Mouse (Mus musculus) intestine, postnatal 0 days (tissue): ENCODE measurements at regions not wholly inside any gene's neighbourhood (a gene's known extent, or its start where the extent isn't known, plus 50 kb on each side); places are given as distances from the start of the nearest gene placed in this dataset.

Experiments
- ATAC-seq: fragments of 200-750 bp; cut with Nextera tagmentation; 2 replicates; pipeline ENCODE4 v1.8.0; 2017; ENCODE audit warnings: mild to moderate bottlenecking, moderate TSS enrichment, moderate library complexity
- H3K27ac ChIP-seq: fragments of 300-500 bp; sonication (generic); 2 replicates; pipeline ENCODE4 v1.5.1; 2014; ENCODE audit warnings: mild to moderate bottlenecking, low read depth, low read length, moderate library complexity
- H3K27me3 ChIP-seq: fragments of 300-500 bp; sonication (generic); replicated peaks from 2 replicates; pipeline ENCODE4 v1.6.1; 2014; ENCODE audit warnings: low read length, mixed read lengths; ENCODE audit not compliant: control insufficient read depth, insufficient read depth
- H3K36me3 ChIP-seq: fragments of 300-500 bp; sonication (generic); 2 replicates; pipeline ENCODE4 v1.6.1; 2014; ENCODE audit warnings: mild to moderate bottlenecking, moderate library complexity; ENCODE audit not compliant: control insufficient read depth, insufficient read depth
- H3K4me1 ChIP-seq: fragments of 300-500 bp; sonication (generic); replicated peaks from 2 replicates; pipeline ENCODE4 v1.6.1; 2014; ENCODE audit warnings: antibody characterized with exemption, low read length, mixed read lengths; ENCODE audit not compliant: control insufficient read depth, insufficient read depth
- H3K4me2 ChIP-seq: fragments of 300-500 bp; sonication (generic); replicated peaks from 2 replicates; pipeline ENCODE4 v1.6.1; 2014; ENCODE audit warnings: low read depth, mild to moderate bottlenecking, moderate library complexity
- H3K4me3 ChIP-seq: fragments of 300-500 bp; sonication (generic); 2 replicates; pipeline ENCODE4 v1.5.1; 2014; ENCODE audit warnings: low read depth, low read length
- H3K9ac ChIP-seq: fragments of 300-500 bp; sonication (generic); 2 replicates; pipeline ENCODE4 v1.6.1; 2014; ENCODE audit warnings: mild to moderate bottlenecking, low read depth, low read length
- H3K9me3 ChIP-seq: fragments of 300-500 bp; sonication (generic); 2 replicates; pipeline ENCODE4 v1.6.1; 2016; ENCODE audit warnings: mixed run types; ENCODE audit not compliant: control insufficient read depth
- CTCF ChIP-seq: sonication (generic); IDR thresholded peaks from 2 replicates; pipeline ENCODE4 v1.5.1; 2016; ENCODE audit warnings: low read depth, mild to moderate bottlenecking, control low read depth, antibody characterized with exemption, moderate library complexity
- WGBS: fragments of 180-500 bp; shearing (Covaris S2); extraction: QIAGEN DNeasy Blood & Tissue Kit; methylation state at CpG from one replicate; pipeline ENCODE4 v1.1.7; 2014; 5-methylcytosine and 5-hydroxymethylcytosine counted together

GRCm38 (mm10) chr8:126751416-126752140 lies 157.8 kb upstream of the Irf2bp2 start:
- no peak overlapping the region for H3K27ac ChIP-seq
- TF ChIP-seq CTCF: no peak
- H3K9me3 ChIP-seq: no peaks in the 10 kb centered on the region
- H3K4me1 ChIP-seq: peaks cover 3% of the 10 kb centered on the region
- no peaks in the 10 kb centered on the region for H3K36me3 ChIP-seq
- H3K4me3 ChIP-seq: no peak overlapping the region
- H3K4me2 ChIP-seq: no peak overlapping the region
- H3K27me3 ChIP-seq: no peaks in the 10 kb centered on the region
- WGBS: 58% methylated on average over 6 of the region's 6 CpGs
- H3K9ac ChIP-seq: no peak overlapping the region
- ATAC-seq: no peak

GRCm38 (mm10) chr8:126745992-126746775 lies 152.4 kb upstream of the Irf2bp2 start:
- no peaks in the 10 kb centered on the region for H3K27me3 ChIP-seq
- no peak overlapping the region for H3K4me2 ChIP-seq
- H3K4me3 ChIP-seq: no peak overlapping the region
- H3K36me3 ChIP-seq: no peaks in the 10 kb centered on the region
- no peak overlapping the region for H3K9ac ChIP-seq
- ATAC-seq: no peak
- no peaks in the 10 kb centered on the region for H3K9me3 ChIP-seq
- no peak for TF ChIP-seq CTCF
- H3K27ac ChIP-seq: no peak overlapping the region
- WGBS: 80% methylated on average over 18 of the region's 18 CpGs
- H3K4me1 ChIP-seq: peaks cover 12% of the 10 kb centered on the region; the same call in 1 of the 2 replicates

- no peak for ATAC-seq
- Histone ChIP-seq H3K4me3 (no peak overlapping the region), H3K4me1 (0 out of 2 replicates have a peak, but pooled peaks cover 18% of the 10 kb centered on the region), H3K27ac (no peak overlapping the region), H3K27me3 (no peaks in the 10 kb centered on the region), H3K9me3 (no peaks in the 10 kb centered on the region), H3K4me2 (no peak overlapping the region), H3K36me3 (no peaks in the 10 kb centered on the region), H3K9ac (no peak overlapping the region)
- no peak for TF ChIP-seq CTCF
- 57% methylated on average over 10 of the region's 10 CpGs for WGBS
Observed at GRCm38 (mm10) chr8:126744747-126745382, 151.1 kb upstream of the Irf2bp2 start.

GRCm38 (mm10) chr8:126743296-126743695 lies 149.5 kb upstream of the Irf2bp2 start:
- H3K9me3 ChIP-seq: no peaks in the 10 kb centered on the region
- no peak overlapping the region for H3K4me3 ChIP-seq
- H3K27me3 ChIP-seq: no peaks in the 10 kb centered on the region
- 59% methylated on average over 9 of the region's 9 CpGs for WGBS
- no peak overlapping the region for H3K9ac ChIP-seq
- TF ChIP-seq CTCF: no peak
- no peak for ATAC-seq
- no peak overlapping the region for H3K4me2 ChIP-seq
- peak overlapping the region; percentile 31; the same call in 1 of the 2 replicates for H3K27ac ChIP-seq
- H3K36me3 ChIP-seq: no peaks in the 10 kb centered on the region
- H3K4me1 ChIP-seq: peaks cover 30% of the 10 kb centered on the region

- Histone ChIP-seq H3K4me2 (no peak overlapping the region), H3K27me3 (no peaks in the 10 kb centered on the region), H3K9me3 (no peaks in the 10 kb centered on the region), H3K27ac (no peak overlapping the region), H3K4me1 (peaks cover 34% of the 10 kb centered on the region), H3K36me3 (no peaks in the 10 kb centered on the region), H3K9ac (no peak overlapping the region), H3K4me3 (no peak overlapping the region)
- no peak for TF ChIP-seq CTCF
- WGBS: 80% methylated on average over 3 of the region's 3 CpGs
- ATAC-seq: no peak
Observed at GRCm38 (mm10) chr8:126742081-126742480, 148.3 kb upstream of the Irf2bp2 start.

GRCm38 (mm10) chr8:126741031-126741430 lies 147.2 kb upstream of the Irf2bp2 start:
- WGBS: 32% methylated on average over 3 of the region's 3 CpGs
- H3K4me1 ChIP-seq: peaks cover 34% of the 10 kb centered on the region
- no peak overlapping the region for H3K4me2 ChIP-seq
- H3K27ac ChIP-seq: peak overlapping the region; percentile 78
- H3K36me3 ChIP-seq: no peaks in the 10 kb centered on the region
- H3K9ac ChIP-seq: no peak overlapping the region
- no peak for TF ChIP-seq CTCF
- H3K4me3 ChIP-seq: no peak overlapping the region
- H3K9me3 ChIP-seq: no peaks in the 10 kb centered on the region
- peak; percentile 12; the same call in 1 of the 2 replicates for ATAC-seq
- no peaks in the 10 kb centered on the region for H3K27me3 ChIP-seq
